Mouse (Mus musculus): ENCODE measurements around the gene Fndc11.

DNA sequence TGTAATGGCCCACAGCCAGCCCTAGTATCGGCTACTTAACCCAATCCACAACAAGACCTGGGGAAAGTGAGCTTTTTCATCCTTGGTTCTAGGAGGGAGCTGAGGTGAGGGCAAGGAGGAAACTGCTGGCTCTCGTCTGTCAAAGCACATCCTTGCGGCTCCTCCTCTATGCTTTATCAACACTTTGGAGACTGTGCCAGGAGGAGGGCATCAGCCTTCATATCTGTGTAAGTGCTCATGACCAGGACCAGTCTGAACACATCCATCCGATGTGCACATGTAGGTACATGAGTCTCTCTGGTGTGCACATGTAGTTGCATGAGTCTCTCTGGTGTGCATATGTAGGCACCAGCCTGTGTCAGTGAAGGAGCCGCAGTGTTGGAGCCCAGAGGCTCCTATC, 14.1 kb upstream of the Fndc11 start:
- TF ChIP-seq ZNF384 (IDR thresholded peaks at IDR 0.05; ENCODE audit: low read depth, low read length) (no peak), ZC3H11A (IDR thresholded peaks at IDR 0.05; ENCODE audit: low read depth, low read length) (no peak), USF1 (IDR thresholded peaks at IDR 0.05; ENCODE audit: low read depth, low read length) (no peak), CTCF (conservative IDR thresholded peaks at IDR 0.05 in 1 of 2, IDR thresholded peaks at IDR 0.05 in 1 of 2; ENCODE audit: low read depth in 2 of 2, low read length in 2 of 2) (no peak), NRF1 (IDR thresholded peaks at IDR 0.05; ENCODE audit: low read depth, low read length) (no peak), POLR2AphosphoS2 (IDR thresholded peaks at IDR 0.05; ENCODE audit: low read depth, low read length) (no peak), KAT2A (IDR thresholded peaks at IDR 0.05; ENCODE audit: insufficient replicate concordance, low read length) (no peak)
